In genomic region chr6:52294616-52295015, GRCm38 (mm10) we compare ENCODE assay signal across 38 mouse cellular contexts. TPM values are rescaled to one million over a fixed set of nuclear protein-coding genes. Genes with fewer than 3 reads are reported as not detected.
"Had no signal": no experiment of that assay in that cellular context is flagged by ENCODE, and none has a peak within 500 bp of the region (broad histone marks: within the 10 kb centered on the region; RNA-seq: fewer than 3 reads in every experiment).

No protein-coding gene starts in this region.

- H3K36me3 ChIP-seq: heart, embryonic 10.5 days; heart, embryonic 12.5 days; hindbrain, embryonic 10.5 days; hindbrain, embryonic 12.5 days; intestine, embryonic 15.5 days; kidney, embryonic 15.5 days; limb, embryonic 10.5 days; limb, embryonic 12.5 days; liver, embryonic 13.5 days; liver, embryonic 15.5 days had no signal

- H3K27ac ChIP-seq: heart, embryonic 10.5 days; hindbrain, embryonic 10.5 days; hindbrain, embryonic 12.5 days; hindbrain, embryonic 14.5 days; intestine, embryonic 15.5 days; kidney, embryonic 15.5 days; kidney, postnatal 0 days; layer of hippocampus, adult 2 months; left cerebral cortex, adult 2 months; limb, embryonic 10.5 days; limb, embryonic 12.5 days; liver, embryonic 13.5 days; liver, embryonic 15.5 days had no signal

- H3K4me1 ChIP-seq: hindbrain, embryonic 12.5 days; intestine, embryonic 15.5 days; liver, embryonic 13.5 days; liver, embryonic 15.5 days had no signal

- ATAC-seq: hindbrain, embryonic 16.5 days; inflammation-experienced regulatory T-cells, adult 6 months; intestine, embryonic 15.5 days; intestine, postnatal 0 days; liver, postnatal 0 days had no signal

- H3K9ac ChIP-seq: heart, embryonic 12.5 days; hindbrain, embryonic 12.5 days; hindbrain, embryonic 14.5 days; intestine, embryonic 15.5 days; kidney, embryonic 15.5 days; limb, embryonic 12.5 days; liver, embryonic 13.5 days; liver, embryonic 15.5 days; liver, postnatal 0 days had no signal

- H3K4me3 ChIP-seq: heart, embryonic 10.5 days; heart, embryonic 12.5 days; hindbrain, embryonic 10.5 days; hindbrain, embryonic 12.5 days; intestine, embryonic 15.5 days; kidney, embryonic 15.5 days; layer of hippocampus, adult 2 months; left cerebral cortex, adult 2 months; limb, embryonic 10.5 days; limb, embryonic 12.5 days; liver, embryonic 13.5 days; liver, embryonic 15.5 days had no signal

- H3K4me2 ChIP-seq: heart, embryonic 12.5 days; hindbrain, embryonic 12.5 days; hindbrain, embryonic 14.5 days; intestine, embryonic 15.5 days; kidney, embryonic 15.5 days; limb, embryonic 12.5 days; liver, embryonic 11.5 days; liver, embryonic 13.5 days; liver, embryonic 15.5 days had no signal

- H3K9me3 ChIP-seq: heart, embryonic 10.5 days; heart, embryonic 12.5 days; hindbrain, embryonic 10.5 days; hindbrain, embryonic 12.5 days; intestine, embryonic 15.5 days; kidney, embryonic 15.5 days; limb, embryonic 10.5 days; limb, embryonic 12.5 days; liver, embryonic 13.5 days; liver, embryonic 15.5 days had no signal

- DNase-seq: gastrocnemius, postnatal 25 days; heart, adult 18-20 months; heart, postnatal 10 days; heart, postnatal 4 days; kidney, postnatal 25 days; kidney, postnatal 4 days; liver; liver, embryonic 13.5 days; liver, postnatal 0 days had no signal

RNA-seq across cellular contexts. Expression of gene Evx1, which starts 18.7 kb away (rescaled TPM):
- total RNA-seq: gastrocnemius, adult 18-20 months; gastrocnemius, adult 8-10 months; gastrocnemius, postnatal 25 days; gastrocnemius, postnatal 4 days; granulocyte monocyte progenitor cell, adult 5-6 weeks; heart, adult 18-20 months; heart, adult 8-10 months; heart, postnatal 10 days; heart, postnatal 25 days; heart, postnatal 4 days; layer of hippocampus, adult 2 months; layer of hippocampus, postnatal 10 days; layer of hippocampus, postnatal 25 days; left cerebral cortex, adult 2 months; left cerebral cortex, postnatal 14 days; left cerebral cortex, postnatal 36 days had no signal
- polyA plus RNA-seq: heart, embryonic 12.5 days; heart, embryonic 14.5 days; heart, embryonic 16.5 days; inflammation-experienced regulatory T-cells, adult 6 months; kidney, postnatal 0 days; liver, embryonic 13.5 days; liver, embryonic 15.5 days; liver, postnatal 0 days had no signal

RNA-seq across cellular contexts. Expression of gene Hoxa13, which starts 33.9 kb away (rescaled TPM):
- total RNA-seq: granulocyte monocyte progenitor cell, adult 5-6 weeks; heart, adult 18-20 months; heart, adult 8-10 months; heart, postnatal 10 days; heart, postnatal 25 days; heart, postnatal 4 days; layer of hippocampus, adult 2 months; layer of hippocampus, postnatal 10 days; layer of hippocampus, postnatal 25 days; left cerebral cortex, adult 2 months; left cerebral cortex, postnatal 14 days; left cerebral cortex, postnatal 36 days had no signal
- polyA plus RNA-seq: heart, embryonic 10.5 days; heart, embryonic 12.5 days; heart, embryonic 14.5 days; heart, embryonic 16.5 days; hindbrain, embryonic 10.5 days; hindbrain, embryonic 12.5 days; hindbrain, embryonic 14.5 days; hindbrain, embryonic 16.5 days; inflammation-experienced regulatory T-cells, adult 6 months; intestine, postnatal 0 days; kidney, postnatal 0 days; liver, embryonic 13.5 days; liver, embryonic 15.5 days; liver, postnatal 0 days had no signal

RNA-seq across cellular contexts. Expression of gene Hoxa11, which starts 49.0 kb away (rescaled TPM):
- total RNA-seq: granulocyte monocyte progenitor cell, adult 5-6 weeks; heart, adult 18-20 months; heart, adult 8-10 months; heart, postnatal 10 days; heart, postnatal 25 days; heart, postnatal 4 days; layer of hippocampus, adult 2 months; layer of hippocampus, postnatal 10 days; layer of hippocampus, postnatal 25 days; left cerebral cortex, adult 2 months; left cerebral cortex, postnatal 14 days; left cerebral cortex, postnatal 36 days had no signal
- polyA plus RNA-seq: heart, embryonic 12.5 days; heart, embryonic 14.5 days; heart, embryonic 16.5 days; hindbrain, embryonic 10.5 days; hindbrain, embryonic 12.5 days; hindbrain, embryonic 14.5 days; hindbrain, embryonic 16.5 days; inflammation-experienced regulatory T-cells, adult 6 months; liver, embryonic 13.5 days; liver, embryonic 15.5 days; liver, postnatal 0 days had no signal

RNA-seq across cellular contexts. Expression of gene Hoxa10, which starts 54.0 kb away (rescaled TPM):
- total RNA-seq: heart, adult 18-20 months; heart, adult 8-10 months; heart, postnatal 10 days; heart, postnatal 25 days; heart, postnatal 4 days; layer of hippocampus, adult 2 months; layer of hippocampus, postnatal 10 days; layer of hippocampus, postnatal 25 days; left cerebral cortex, adult 2 months; left cerebral cortex, postnatal 14 days; left cerebral cortex, postnatal 36 days had no signal
- polyA plus RNA-seq: heart, embryonic 16.5 days; hindbrain, embryonic 10.5 days; hindbrain, embryonic 12.5 days; hindbrain, embryonic 16.5 days; inflammation-experienced regulatory T-cells, adult 6 months; liver, postnatal 0 days had no signal
